Mouse (Mus musculus) ES-Bruce4 (cell line): ENCODE data around the gene Camkmt.

Experiments used
- CTCF ChIP-seq: IDR thresholded peaks from one replicate; pipeline ENCODE4 v1.8.1; 2011; ENCODE audit warnings: low read depth, low read length
- POLR2A ChIP-seq: IDR thresholded peaks from one replicate; pipeline ENCODE4 v1.8.1; 2011; ENCODE audit warnings: low read length; ENCODE audit not compliant: insufficient read depth

GRCm38 (mm10) chr17:85507089-85507460, 416.7 kb downstream of the Camkmt start:
- no peak for TF ChIP-seq POLR2A
- TF ChIP-seq CTCF, result no peak
